Mouse (Mus musculus) heart, embryonic 14.5 days (tissue): ENCODE results near the gene Kif3c. TPM values are rescaled to one million over a fixed set of nuclear protein-coding genes. Genes with fewer than 3 reads are reported as not detected.

Source experiments
- ATAC-seq: fragments of 200-750 bp; cut with Nextera tagmentation; 2 replicates; pipeline ENCODE4 v1.8.0; 2017; ENCODE audit warnings: low read depth, moderate TSS enrichment; ENCODE audit not compliant: insufficient number of reproducible peaks, insufficient read depth, low FRiP score
- H3K27ac ChIP-seq, 2 experiments: fragments of 200-500 bp in 1 of 2; fragments of 300-500 bp in 1 of 2; sonication (generic) in 1 of 2; replicated peaks in 1 of 2; 2 replicates each; pipeline ENCODE4 v1.5.1; 2012 to 2014; ENCODE audit warnings: low read depth in 2 of 2, low read length in 2 of 2, control low read depth in 1 of 2, mild to moderate bottlenecking in 1 of 2, mixed read lengths in 1 of 2; ENCODE audit not compliant: control insufficient read depth in 1 of 2, insufficient read depth in 1 of 2
- H3K27me3 ChIP-seq: fragments of 300-500 bp; sonication (generic); 2 replicates; pipeline ENCODE4 v1.6.1; 2014; ENCODE audit warnings: mild to moderate bottlenecking, low read length, control low read depth; ENCODE audit not compliant: control insufficient read depth, insufficient read depth
- H3K36me3 ChIP-seq: fragments of 300-500 bp; sonication (generic); 2 replicates; pipeline ENCODE4 v1.6.1; 2014; ENCODE audit warnings: mild to moderate bottlenecking, control low read depth, low read length, mixed read lengths; ENCODE audit not compliant: control insufficient read depth, insufficient read depth
- H3K4me1 ChIP-seq, 2 experiments: fragments of 200-500 bp in 1 of 2; fragments of 300-500 bp in 1 of 2; sonication (generic) in 1 of 2; 2 replicates each; pipeline ENCODE4 v1.6.1; 2012 to 2014; ENCODE audit warnings: low read length in 2 of 2, control low read depth in 1 of 2, mixed read lengths in 1 of 2; ENCODE audit not compliant: control insufficient read depth in 2 of 2, insufficient read depth in 2 of 2
- H3K4me2 ChIP-seq: fragments of 300-500 bp; sonication (generic); 2 replicates; pipeline ENCODE4 v1.6.1; 2014; ENCODE audit warnings: mild to moderate bottlenecking, low read length
- H3K4me3 ChIP-seq, 2 experiments: fragments of 200-500 bp in 1 of 2; fragments of 300-500 bp in 1 of 2; sonication (generic) in 1 of 2; 2 replicates each; pipeline ENCODE4 v1.5.1; 2012 to 2014; ENCODE audit warnings: low read length in 2 of 2, mild to moderate bottlenecking in 2 of 2, control low read depth in 1 of 2, low read depth in 1 of 2, moderate library complexity in 1 of 2; ENCODE audit not compliant: control insufficient read depth in 1 of 2, insufficient read depth in 1 of 2
- H3K9ac ChIP-seq: fragments of 300-500 bp; sonication (generic); 2 replicates; pipeline ENCODE4 v1.6.1; 2014; ENCODE audit warnings: mild to moderate bottlenecking, low read length
- H3K9me3 ChIP-seq: fragments of 300-500 bp; sonication (generic); 2 replicates; pipeline ENCODE4 v1.6.1; 2016; ENCODE audit warnings: low read length, control low read depth; ENCODE audit not compliant: control insufficient read depth
- WGBS: fragments of 180-500 bp; shearing (Covaris S2); extraction: QIAGEN DNeasy Blood & Tissue Kit; methylation state at CpG from one replicate; pipeline ENCODE4 v1.1.7; 2014; 5-methylcytosine and 5-hydroxymethylcytosine counted together
- polyA plus RNA-seq: library from polyadenylated mRNA; unstranded; fragments of >200 nt; fragmentation: Nextera tagmentation; extraction: Ambion mirVana; gene quantifications from 2 replicates; pipeline ENCODE4 v1.2.1, GENCODE M21; 2014

Gene Kif3c
- polyA plus RNA-seq, 1 experiment from 2014 or later: 5.0 TPM

GRCm38 (mm10) chr12:3338931-3339330 lies 26.0 kb upstream of the Kif3c start:
- Histone ChIP-seq H3K27ac (no peak overlapping the region), H3K36me3 (no peaks in the 10 kb centered on the region), H3K4me2 (no peak overlapping the region), H3K4me1 (no peaks in the 10 kb centered on the region), H3K27me3 (no peaks in the 10 kb centered on the region), H3K9ac (no peak overlapping the region), H3K4me3 (no peak overlapping the region), H3K9me3 (0 out of 2 replicates have a peak, but pooled peaks cover 2% of the 10 kb centered on the region)
- ATAC-seq: no peak
- WGBS: 64% methylated on average over 1 of the region's 1 CpGs

GRCm38 (mm10) chr12:3344155-3344554 lies 20.8 kb upstream of the Kif3c start:
- ATAC-seq: no peak
- H3K4me3 ChIP-seq: no peak overlapping the region
- WGBS: 84% methylated on average over 2 of the region's 2 CpGs

GRCm38 (mm10) chr12:3345038-3345437 lies 19.9 kb upstream of the Kif3c start:
- no peaks in the 10 kb centered on the region for H3K36me3 ChIP-seq
- H3K9me3 ChIP-seq: 0 out of 2 replicates have a peak, but pooled peaks cover 2% of the 10 kb centered on the region
- WGBS: 71% methylated on average over 5 of the region's 5 CpGs
- no peak overlapping the region for H3K9ac ChIP-seq
- ATAC-seq: no peak
- no peak overlapping the region for H3K4me2 ChIP-seq
- H3K4me1 ChIP-seq: no peaks in the 10 kb centered on the region
- no peaks in the 10 kb centered on the region for H3K27me3 ChIP-seq
- no peak overlapping the region for H3K4me3 ChIP-seq
- no peak overlapping the region for H3K27ac ChIP-seq

More at GRCm38 (mm10) chr12:3344155-3344554, 20.8 kb upstream of the Kif3c start:
- no peaks in the 10 kb centered on the region for H3K4me1 ChIP-seq
- no peaks in the 10 kb centered on the region for H3K27me3 ChIP-seq
- H3K36me3 ChIP-seq: no peaks in the 10 kb centered on the region
- no peak overlapping the region for H3K4me2 ChIP-seq
- H3K9me3 ChIP-seq: 0 out of 2 replicates have a peak, but pooled peaks cover 2% of the 10 kb centered on the region
- H3K27ac ChIP-seq: no peak overlapping the region
- H3K9ac ChIP-seq: no peak overlapping the region

GRCm38 (mm10) chr12:3347682-3348081 lies 17.2 kb upstream of the Kif3c start:
- no peak overlapping the region for H3K4me2 ChIP-seq
- H3K27ac ChIP-seq: no peak overlapping the region
- H3K36me3 ChIP-seq: no peaks in the 10 kb centered on the region
- H3K9me3 ChIP-seq: no peaks in the 10 kb centered on the region
- ATAC-seq: no peak
- no peaks in the 10 kb centered on the region for H3K27me3 ChIP-seq
- no peak overlapping the region for H3K9ac ChIP-seq
- no peaks in the 10 kb centered on the region for H3K4me1 ChIP-seq
- H3K4me3 ChIP-seq: no peak overlapping the region

- no peak for ATAC-seq
- H3K27me3 ChIP-seq: no peaks in the 10 kb centered on the region
- H3K9me3 ChIP-seq: no peaks in the 10 kb centered on the region
- no peak overlapping the region for H3K9ac ChIP-seq
- no peaks in the 10 kb centered on the region for H3K36me3 ChIP-seq
- no peak overlapping the region for H3K27ac ChIP-seq
- H3K4me2 ChIP-seq: no peak overlapping the region
- H3K4me1 ChIP-seq: no peaks in the 10 kb centered on the region
- 77% methylated on average over 3 of the region's 3 CpGs for WGBS
- no peak overlapping the region for H3K4me3 ChIP-seq
These were observed 15.5 kb upstream of the Kif3c start for GRCm38 (mm10) chr12:3349387-3349786.

GRCm38 (mm10) chr12:3350136-3350535 lies 14.8 kb upstream of the Kif3c start:
- ATAC-seq: no peak
- no peaks in the 10 kb centered on the region for H3K4me1 ChIP-seq
- 61% methylated on average over 5 of the region's 5 CpGs for WGBS
- H3K36me3 ChIP-seq: no peaks in the 10 kb centered on the region
- no peak overlapping the region for H3K4me2 ChIP-seq
- no peaks in the 10 kb centered on the region for H3K27me3 ChIP-seq
- no peak overlapping the region for H3K4me3 ChIP-seq
- H3K9me3 ChIP-seq: no peaks in the 10 kb centered on the region
- H3K27ac ChIP-seq: no peak overlapping the region
- no peak overlapping the region for H3K9ac ChIP-seq

- Histone ChIP-seq H3K27ac (no peak overlapping the region), H3K4me3 (no peak overlapping the region), H3K9me3 (no peaks in the 10 kb centered on the region), H3K9ac (no peak overlapping the region), H3K36me3 (no peaks in the 10 kb centered on the region), H3K4me1 (0 out of 4 replicates have a peak, but pooled peaks cover 0 to 2% of the 10 kb centered on the region in 2 experiments), H3K27me3 (no peaks in the 10 kb centered on the region), H3K4me2 (no peak overlapping the region)
- WGBS: 70% methylated on average over 6 of the region's 6 CpGs
- no peak for ATAC-seq
These were observed 12.7 kb upstream of the Kif3c start for GRCm38 (mm10) chr12:3352216-3352615.

- no peaks in the 10 kb centered on the region for H3K36me3 ChIP-seq
- no peak for ATAC-seq
- no peaks in the 10 kb centered on the region for H3K27me3 ChIP-seq
- 0 out of 2 replicates have a peak, but pooled peaks cover 2% of the 10 kb centered on the region for H3K9me3 ChIP-seq
- 81% methylated on average over 8 of the region's 8 CpGs for WGBS
- 0 out of 4 replicates have a peak, but pooled peaks cover 0 to 2% of the 10 kb centered on the region in 2 experiments for H3K4me1 ChIP-seq
- no peak overlapping the region for H3K9ac ChIP-seq
- no peak overlapping the region for H3K27ac ChIP-seq
- H3K4me2 ChIP-seq: no peak overlapping the region
- no peak overlapping the region for H3K4me3 ChIP-seq
These were observed 9.9 kb upstream of the Kif3c start for GRCm38 (mm10) chr12:3355068-3355467.
